Mouse (Mus musculus): ENCODE results near the gene Itpr3. TPM values are rescaled to one million over a fixed set of nuclear protein-coding genes. Genes with fewer than 3 reads are reported as not detected.
A peak's percentile ranks its signal among the peaks of the same experiment; 100 is the strongest.

Gene Itpr3
- total RNA-seq, 2 experiments from 2014 or later = 6.2 to 10.9 TPM

DNA sequence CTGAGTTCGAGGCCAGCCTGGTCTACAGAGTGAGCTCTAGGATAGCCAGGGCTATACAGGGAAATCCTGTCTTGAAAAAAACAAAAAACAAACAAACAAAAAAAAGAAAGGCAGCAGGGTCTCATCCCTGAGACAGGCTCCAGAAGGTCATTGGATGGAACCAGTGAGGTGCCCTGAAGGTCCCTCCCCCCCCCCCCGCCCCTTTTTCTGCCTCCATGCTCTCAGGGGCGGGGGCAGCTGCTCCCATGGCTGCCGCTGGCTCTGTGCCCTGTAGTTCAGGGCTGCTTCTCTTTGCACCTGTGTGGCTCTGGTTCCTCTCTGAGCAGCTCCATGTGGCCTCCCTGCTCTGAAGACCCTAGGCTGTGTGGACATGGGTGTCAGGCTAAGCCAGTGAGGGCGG is 12.0 kb downstream of the Itpr3 start:
- ATAC-seq (ENCODE audit: poor library complexity, severe bottlenecking) = no peak

DNA sequence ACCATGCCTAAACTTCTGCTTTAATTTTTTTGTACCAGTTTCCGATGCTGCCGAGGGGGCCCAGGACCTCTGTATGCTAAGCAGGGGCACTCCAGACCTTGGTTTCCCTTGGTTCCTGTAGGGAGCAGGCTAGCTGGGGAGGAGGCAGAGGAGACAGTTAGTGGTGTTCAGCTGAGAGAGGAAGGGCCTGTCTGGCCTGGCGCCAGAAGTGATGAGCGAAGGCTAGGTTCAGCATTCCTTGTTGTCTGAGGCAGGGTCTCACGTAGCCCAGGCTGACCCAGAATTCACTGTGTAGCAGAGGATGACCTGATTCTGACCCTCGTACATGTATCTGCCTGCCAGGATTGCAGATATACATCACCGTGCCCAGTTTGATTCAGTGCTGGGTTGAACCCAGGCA is 13.8 kb downstream of the Itpr3 start:
- no peak for ATAC-seq (ENCODE audit: poor library complexity, severe bottlenecking)

DNA sequence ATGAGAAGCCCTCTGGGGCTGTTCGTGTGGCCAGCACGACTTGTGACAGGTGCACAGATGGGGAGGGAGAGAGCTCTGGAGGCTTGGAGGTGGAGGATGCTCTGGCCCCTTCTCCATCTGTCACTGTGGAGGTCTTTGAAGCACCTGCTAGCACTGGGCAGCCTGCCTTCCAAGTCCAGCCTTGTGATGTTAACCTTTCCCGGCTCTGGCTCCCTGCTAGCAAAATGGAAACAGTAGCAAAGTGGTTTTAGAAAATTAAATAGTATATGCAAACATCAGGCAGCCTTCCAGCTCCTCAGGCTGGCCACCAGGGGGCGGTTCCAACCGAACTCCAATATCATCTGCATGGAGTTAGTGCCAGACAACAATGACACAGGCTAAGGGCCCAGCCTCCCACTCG is 14.5 kb downstream of the Itpr3 start:
- no peak for ATAC-seq (ENCODE audit: poor library complexity, severe bottlenecking)

DNA sequence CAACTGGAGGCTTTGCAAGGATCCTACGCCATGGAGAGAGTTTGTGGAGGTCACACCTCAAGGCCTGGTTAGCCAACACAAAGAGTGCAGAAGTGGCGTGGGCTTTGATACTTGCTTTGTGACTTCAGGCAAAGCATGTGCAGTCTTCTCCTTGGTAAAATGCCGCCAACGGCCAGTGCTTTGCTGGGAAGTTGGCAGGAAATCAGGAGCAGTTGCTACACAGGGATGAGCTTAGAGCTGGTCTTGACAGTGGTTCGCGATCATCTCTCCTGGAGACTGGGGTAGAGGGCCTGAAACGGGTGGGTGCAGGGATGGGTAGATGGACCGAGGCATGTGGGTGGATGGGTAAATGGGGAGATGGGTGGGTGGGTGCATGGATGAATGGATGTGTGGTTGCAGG is 15.3 kb downstream of the Itpr3 start:
- ATAC-seq (ENCODE audit: poor library complexity, severe bottlenecking) = no peak

DNA sequence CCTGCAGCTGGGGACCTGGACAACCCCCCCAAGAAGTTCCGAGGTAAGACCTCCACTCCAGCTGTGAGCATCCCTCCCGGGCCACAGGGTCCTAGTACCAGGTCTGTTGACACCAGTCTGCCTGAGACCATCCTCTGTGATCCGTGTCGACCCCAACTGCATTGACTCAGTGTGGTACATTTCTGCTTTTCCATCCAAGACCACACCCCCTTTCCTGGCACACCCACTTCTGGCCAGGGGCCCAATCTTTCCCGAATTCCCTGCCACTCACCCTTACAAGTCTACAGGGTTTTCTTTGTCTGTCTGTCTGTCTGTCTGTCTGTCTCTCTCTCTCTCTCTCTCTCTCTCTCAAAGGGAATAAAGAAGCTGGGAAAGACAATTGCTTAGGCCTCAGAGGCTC is 16.0 kb downstream of the Itpr3 start:
- ATAC-seq (ENCODE audit: poor library complexity, severe bottlenecking) = no peak

DNA sequence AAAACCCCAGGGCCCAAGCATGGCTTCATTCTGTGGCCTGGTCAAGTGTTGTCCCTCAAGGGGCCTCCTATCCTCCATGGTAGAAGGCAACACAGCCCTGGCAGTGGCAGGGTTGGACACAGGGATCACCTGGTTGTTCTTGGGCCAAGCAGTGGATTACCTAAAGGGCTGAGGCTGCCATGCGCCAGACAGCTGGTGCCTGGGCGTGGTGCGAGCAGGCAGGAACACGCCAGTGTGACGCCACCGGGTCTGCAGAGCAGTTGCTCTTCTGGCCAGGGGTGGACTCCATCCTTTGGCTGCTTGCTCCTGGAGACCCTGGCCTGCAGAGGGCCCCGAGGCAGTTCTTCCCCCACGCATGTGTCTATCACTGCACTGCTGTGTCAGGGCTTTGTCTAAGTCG is 16.7 kb downstream of the Itpr3 start:
- ATAC-seq (ENCODE audit: poor library complexity, severe bottlenecking) = peak; percentile 41

DNA sequence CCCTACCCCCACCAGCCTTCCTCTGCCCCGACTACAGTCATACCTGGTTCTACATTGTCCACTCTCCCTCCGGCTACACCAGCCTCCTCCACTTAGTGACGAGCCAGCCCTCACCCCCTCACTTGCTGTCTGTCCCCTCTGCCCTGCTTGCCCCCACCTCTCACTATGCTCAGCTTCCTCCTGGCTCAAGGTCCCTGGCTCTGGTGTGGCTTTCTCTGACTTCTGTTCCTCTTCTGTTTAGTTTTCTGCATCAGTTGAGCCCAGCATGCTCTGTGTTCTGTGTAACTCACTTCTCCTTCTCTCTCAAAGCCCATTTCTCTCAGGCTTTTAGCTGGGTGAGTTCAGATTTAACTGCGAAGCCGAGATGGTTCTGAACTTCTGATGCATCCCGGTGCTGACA is 17.1 kb downstream of the Itpr3 start:
- peak; percentile 73 for ATAC-seq (ENCODE audit: poor library complexity, severe bottlenecking)

DNA sequence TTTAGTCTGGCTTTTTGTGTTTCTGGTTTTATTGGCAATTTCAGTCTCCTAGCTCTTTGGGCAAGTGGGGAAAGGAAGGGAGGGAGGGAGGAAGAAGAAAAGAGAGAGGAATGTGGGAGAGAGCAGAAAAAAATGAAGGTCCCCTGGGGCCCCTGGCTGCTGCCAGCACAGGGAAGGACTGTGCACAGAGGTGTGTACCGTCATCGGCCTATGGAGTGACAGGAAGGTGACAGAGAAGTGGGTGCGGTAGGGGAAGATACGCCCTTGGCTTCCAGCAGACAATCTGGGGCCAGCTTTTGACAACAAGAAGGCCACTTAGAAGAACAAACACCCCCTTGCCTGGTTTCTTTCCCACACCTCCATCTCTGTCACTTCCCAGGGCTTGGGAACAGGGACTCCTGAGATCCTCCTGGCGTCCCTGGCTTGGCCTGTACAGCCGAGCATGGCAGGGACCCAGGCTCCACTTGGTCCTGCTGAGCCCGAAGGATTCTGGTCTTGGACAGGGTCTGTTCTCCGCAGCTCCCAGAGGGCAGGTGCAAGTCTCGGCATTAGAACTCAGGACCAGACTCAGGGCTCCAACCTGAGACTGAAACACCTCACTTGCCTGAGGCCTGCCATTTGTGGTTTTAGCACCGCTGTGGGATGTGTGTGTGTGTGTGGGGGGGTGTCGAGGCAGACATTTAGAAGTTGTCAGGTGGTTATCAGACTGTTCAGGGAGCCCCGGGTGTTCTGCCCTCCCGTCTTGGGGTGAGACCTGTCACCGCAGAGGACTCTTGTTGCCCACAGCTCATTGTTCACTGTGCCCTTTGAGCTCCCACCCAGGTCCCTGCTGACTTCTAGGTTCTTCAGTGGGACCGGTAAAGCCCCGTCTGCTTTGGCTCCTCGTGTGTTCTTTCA is 18.0 kb downstream of the Itpr3 start:
- peak; percentile 50 for ATAC-seq (ENCODE audit: poor library complexity, severe bottlenecking)

DNA sequence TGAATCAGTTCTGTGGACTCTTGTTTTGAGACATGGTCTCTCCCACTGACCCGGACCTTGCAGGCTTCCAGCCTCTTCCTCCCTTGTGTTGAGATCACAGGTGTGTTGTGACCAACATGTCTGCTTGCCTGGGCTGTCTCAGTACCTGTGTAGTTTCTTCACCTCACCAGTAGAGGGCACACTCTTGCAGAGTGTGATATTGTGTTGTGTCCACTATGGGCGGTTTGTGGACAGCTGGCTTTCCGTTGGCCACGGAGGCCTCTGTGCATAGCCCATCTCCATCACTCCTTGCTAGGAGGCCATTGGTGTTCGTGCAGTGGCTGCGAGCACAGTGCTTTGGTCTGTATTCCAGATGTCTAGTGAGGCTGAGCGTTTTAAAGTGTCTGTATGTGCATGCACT is 20.0 kb downstream of the Itpr3 start:
- ATAC-seq (ENCODE audit: poor library complexity, severe bottlenecking) = no peak

DNA sequence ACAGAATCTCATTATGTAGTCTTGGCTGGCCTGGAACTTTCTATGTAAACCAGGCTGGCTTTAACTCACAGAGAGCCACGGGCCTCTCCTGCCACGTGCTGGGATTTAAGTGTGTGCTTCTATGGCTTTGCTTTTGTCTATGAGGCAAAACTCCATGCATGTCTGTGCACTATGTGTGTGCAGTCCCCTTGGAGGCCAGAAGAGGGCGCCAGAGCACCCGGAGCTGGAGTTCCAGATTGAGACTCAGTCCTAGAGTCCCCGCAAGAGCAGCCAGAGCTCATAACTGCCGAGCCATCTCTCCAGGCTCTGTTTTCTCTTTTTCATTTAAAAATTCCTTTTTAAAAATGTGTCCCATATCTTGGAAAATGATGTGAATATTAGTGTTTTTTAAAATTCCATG is 20.8 kb downstream of the Itpr3 start:
- ATAC-seq (ENCODE audit: poor library complexity, severe bottlenecking) = no peak

DNA sequence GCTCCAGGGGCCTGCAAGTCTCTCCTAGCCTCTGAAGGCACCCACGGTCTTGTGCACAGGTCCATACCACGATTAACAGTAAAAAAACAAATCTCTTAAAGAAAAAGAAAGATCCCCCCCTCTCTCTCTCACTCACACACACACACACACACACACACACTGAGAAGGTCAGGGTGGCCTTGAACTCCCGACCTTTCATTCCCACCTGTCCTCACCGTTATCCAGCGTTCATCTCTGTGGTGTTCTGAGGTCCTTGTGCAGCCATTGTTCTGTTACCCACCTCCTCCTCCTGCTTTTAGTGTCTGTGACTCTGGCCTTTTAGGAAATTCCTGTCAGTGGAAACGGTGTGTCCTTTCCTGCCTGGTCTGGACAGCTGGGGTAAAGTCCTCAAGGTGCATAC is 21.4 kb downstream of the Itpr3 start:
- no peak for ATAC-seq (ENCODE audit: poor library complexity, severe bottlenecking)

DNA sequence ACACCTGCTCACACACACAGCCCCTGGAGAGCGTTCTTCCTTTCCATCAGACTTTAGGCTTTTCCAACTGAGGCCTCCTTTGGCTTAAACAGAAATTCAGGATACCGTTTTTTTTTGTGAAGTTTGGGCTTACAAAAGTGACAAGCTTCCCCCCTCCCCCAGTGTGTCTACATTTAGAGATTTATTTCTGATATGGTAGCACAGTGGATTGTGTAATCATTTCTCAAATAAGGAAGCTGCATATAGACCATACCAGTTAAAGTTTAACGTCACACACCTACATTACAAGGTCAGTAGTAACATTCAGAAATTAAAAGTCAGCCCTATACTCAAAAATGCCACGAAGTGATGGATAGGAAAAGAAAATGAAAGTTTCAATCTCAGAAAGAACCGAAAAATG is 24.8 kb downstream of the Itpr3 start:
- ATAC-seq (ENCODE audit: poor library complexity, severe bottlenecking) = peak; percentile 49

DNA sequence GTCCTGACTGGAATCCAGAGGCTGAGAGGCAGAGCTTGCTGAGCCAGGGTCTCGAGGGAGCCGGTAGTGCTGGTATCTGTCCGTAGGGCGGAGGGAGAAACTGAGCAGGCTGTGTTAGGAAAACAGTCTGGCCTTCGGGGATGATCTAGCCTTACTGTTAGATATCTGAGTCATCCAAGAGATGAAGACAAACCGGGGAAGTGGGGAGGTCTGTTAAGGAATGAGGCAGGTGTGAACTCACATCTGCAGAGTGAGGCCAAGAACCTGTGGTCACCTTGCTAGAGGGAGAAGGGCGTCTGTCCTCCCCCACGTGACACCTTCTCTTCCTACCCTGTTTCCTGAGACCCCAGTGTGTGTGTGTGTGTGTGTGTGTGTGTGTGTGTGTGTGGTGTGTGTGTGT is 25.7 kb downstream of the Itpr3 start:
- ATAC-seq (ENCODE audit: poor library complexity, severe bottlenecking) = no peak

DNA sequence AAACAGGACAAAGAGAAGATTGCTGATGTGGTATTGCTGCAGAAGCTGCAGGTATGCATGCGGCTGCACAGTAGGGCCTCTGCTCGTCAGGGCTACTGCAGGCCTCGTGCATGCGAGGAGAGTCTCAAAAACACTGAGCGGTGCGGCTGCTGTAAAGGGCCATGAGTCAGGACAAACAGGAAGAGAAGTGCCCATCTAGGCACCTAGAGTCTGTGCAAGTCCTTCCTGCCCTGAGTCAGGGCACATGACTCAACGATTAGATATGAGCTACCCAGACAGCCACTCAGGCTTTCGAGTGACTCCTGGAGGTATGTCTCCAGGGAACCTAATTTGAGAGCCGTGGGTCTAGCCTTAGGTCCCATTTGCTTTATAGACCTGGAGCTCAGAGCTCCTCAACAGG is 26.5 kb downstream of the Itpr3 start:
- ATAC-seq (ENCODE audit: poor library complexity, severe bottlenecking) = peak; percentile 83

DNA sequence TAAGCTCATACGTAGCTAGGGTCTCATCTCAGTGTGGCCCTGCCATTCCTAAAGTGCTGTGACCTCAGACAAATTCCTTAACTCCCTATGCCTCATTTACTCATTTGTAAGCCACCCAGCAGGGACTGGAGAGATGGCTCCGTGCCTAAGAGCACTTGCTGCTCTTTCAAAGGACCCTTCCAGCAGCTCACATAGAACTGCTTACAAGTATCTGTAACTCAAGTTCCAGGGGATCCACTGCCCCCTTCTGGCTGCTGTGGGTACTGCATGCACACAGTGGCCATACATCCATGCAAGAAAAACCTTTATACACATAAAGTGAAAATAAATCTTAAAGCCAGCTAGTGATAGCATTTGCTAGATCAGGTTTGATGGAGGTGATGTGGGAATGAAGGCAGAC is 28.6 kb downstream of the Itpr3 start:
- ATAC-seq (ENCODE audit: poor library complexity, severe bottlenecking) = 0 out of 2 replicates have a peak, but pooled peaks have one; percentile 43

DNA sequence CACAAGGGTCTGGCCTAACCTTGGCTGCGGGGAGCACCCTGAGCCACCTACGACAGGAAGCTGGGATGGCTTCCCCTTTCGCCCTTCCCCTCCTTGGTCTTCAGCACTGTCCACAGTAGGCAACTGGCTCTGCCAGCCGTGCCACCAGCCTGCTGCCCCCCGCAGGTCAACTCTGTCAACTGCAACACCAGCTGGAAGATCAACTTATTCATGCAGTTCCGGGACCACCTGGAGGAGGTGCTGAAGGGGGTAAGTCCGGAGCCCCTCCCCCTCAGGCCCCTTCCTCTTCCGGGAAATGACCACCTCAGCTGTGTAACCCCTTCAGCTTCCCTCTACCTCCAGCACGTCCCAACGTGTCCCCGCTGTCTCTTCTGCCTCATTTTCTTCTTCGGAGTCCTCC is 30.3 kb downstream of the Itpr3 start:
- peak; percentile 33; the same call in 1 of the 2 replicates for ATAC-seq (ENCODE audit: poor library complexity, severe bottlenecking)

DNA sequence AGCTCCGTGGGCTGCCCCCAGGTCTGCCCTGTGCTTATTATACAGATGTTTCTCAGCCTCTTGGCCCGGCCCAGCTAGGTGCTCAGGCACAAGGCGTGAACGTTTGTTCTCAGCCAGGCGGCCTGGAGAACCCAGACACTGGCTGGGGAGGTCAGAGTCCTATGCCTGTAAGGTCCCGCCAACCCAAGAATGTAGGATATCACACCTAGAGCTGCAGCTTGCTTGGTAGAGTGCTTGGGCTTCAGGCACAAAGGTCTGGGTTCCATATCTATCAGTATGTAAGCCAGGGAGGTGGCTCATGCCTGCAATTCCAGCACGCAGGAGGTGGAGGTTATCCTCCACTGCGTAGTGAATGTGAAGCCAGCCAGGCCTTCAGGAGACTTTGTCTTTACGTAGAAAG is 33.0 kb downstream of the Itpr3 start:
- ATAC-seq (ENCODE audit: poor library complexity, severe bottlenecking) = no peak

DNA sequence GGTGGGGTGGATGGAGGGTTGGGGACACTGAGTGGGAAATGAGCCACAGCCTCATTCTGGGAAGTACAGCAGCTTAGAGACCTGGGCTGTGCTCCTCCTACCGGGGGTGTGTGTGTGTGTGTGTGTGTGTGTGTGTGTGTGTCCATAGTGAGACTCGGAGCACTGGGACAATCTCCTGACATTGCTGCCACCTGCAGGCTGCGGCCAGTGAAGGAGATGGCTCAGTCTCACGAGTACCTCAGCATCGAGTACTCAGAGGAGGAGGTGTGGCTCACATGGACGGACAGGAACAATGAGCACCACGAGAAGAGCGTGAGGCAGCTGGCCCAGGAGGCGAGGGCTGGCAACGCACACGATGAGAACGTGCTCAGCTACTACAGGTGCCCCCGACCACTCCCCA is 38.6 kb downstream of the Itpr3 start:
- ATAC-seq (ENCODE audit: poor library complexity, severe bottlenecking) = no peak

DNA sequence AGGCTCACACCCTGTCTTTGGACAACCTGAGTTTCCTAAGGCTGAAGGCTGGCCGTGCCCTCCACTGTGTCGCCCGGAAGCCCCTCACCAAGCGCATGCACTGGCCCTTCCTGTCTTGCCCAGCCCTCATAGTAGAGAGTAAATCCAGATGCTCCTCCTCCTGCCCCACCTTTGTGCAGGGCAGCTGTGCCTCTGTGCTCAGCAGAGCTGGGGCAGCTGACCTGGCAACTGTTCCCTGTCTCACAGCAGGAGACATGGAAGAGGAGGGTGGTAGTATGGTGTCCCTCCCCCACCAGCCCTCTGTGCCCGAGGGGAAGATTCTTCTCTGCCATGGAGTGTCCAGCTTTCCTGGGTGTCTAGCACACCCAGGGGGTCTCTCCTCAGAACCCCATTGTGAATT is 44.6 kb downstream of the Itpr3 start:
- no peak for ATAC-seq (ENCODE audit: poor library complexity, severe bottlenecking)

DNA sequence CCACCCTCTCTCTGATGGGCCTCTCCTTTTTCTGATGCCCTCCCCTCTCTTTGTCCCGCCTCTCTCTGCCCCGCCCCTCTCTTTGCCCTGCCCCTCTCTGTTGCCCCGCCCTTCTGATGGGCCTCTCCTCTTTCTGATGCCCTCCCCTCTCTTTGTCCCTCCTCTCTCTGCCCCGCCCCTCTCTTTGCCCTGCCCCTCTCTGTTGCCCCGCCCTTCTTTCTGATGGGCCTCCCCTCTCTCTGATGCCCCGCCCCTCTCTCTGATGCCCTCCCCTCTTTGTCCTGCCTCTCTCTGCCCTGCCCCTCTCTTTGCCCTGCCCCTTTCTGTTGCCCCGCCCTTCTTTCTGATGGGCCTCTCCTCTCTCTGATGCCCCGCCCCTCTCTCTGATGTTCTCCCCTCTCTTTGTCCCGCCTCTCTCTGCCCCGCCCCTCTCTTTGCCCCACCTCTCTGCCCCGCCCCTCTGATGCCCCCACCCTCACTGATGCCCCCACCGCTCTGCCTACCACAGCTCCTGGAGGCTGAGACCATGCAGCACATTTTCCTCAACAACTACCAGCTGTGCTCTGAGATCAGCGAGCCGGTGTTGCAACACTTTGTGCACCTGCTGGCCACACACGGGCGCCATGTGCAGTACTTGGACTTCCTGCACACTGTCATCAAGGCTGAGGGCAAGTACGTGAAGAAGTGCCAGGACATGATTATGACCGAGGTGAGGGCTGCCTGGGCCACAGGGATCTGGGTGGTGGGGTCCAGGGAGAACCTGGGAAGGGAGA is 48.8 kb downstream of the Itpr3 start:
- no peak for ATAC-seq (ENCODE audit: poor library complexity, severe bottlenecking)

DNA sequence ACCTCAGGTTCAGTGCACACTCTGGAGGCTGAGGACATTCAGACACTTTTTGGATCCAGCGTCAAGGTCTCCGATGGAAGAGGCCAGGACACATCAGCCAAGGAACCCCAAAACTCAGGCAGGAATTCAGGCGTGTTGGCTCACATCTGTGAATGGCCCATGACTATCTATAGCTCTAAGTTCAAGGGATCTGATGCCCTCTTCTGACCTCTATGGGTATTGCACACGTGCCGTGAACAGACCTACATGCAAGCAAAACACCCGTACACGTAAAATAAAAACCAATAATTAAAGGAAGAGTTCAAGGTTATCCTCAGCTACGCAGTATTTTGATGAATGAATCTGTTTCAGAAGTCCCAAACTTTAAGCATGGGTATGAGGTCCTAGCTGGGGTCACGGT is 49.6 kb downstream of the Itpr3 start:
- no peak for ATAC-seq (ENCODE audit: poor library complexity, severe bottlenecking)

DNA sequence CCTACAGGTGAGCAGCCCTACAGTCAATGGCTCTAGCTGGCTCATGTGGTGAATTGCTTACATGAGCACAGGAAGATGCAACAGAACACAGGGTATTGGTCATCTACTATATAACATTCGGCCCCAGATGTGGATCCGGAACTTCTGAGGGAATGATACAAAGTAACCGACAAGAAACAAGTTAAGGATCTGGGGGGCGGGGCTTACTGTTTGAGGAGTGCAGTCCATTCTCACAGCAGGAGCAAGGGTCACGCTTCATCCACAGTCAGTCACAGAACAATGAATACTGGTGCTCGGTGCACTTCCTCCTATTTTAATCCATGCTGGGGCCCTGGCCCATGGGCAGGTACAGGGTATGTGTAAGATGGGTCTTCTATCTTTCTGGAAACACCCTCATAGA is 50.8 kb downstream of the Itpr3 start:
- no peak for ATAC-seq (ENCODE audit: poor library complexity, severe bottlenecking)

Measured in megakaryocyte, adult 5-6 weeks (primary cell).